Mouse (Mus musculus) kidney, postnatal 10 days (tissue): ENCODE measurements around the gene Lpp.
"Not testable (repeated sequence)": the region's sequence is repeated elsewhere in the genome, so short reads cannot be mapped to it uniquely, and the experiment has no call there.

Experiments used
- DNase-seq: peaks from one replicate; pipeline ENCODE4 v3.0.0; 2021; ENCODE audit warnings: mixed read lengths

Gene Lpp

DNA sequence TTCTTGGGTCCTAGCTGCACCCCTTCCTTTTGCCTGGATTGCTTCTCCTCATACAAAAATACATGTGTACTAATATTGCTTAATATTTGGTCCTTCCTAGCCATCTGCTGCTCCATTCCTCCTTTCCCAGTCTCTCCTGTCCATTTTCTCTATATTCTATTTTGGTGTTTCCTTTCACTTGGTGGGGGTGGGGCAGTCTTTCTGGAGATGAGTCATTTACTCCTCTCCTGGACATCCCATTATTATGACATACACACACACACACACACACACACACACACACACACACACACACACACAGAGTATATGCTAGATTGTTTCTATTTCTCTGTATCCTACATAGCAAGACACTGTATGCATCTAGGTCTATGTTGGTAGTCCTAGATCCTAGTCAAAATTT lies 623.7 kb downstream of the Lpp start:
- no peak for DNase-seq

DNA sequence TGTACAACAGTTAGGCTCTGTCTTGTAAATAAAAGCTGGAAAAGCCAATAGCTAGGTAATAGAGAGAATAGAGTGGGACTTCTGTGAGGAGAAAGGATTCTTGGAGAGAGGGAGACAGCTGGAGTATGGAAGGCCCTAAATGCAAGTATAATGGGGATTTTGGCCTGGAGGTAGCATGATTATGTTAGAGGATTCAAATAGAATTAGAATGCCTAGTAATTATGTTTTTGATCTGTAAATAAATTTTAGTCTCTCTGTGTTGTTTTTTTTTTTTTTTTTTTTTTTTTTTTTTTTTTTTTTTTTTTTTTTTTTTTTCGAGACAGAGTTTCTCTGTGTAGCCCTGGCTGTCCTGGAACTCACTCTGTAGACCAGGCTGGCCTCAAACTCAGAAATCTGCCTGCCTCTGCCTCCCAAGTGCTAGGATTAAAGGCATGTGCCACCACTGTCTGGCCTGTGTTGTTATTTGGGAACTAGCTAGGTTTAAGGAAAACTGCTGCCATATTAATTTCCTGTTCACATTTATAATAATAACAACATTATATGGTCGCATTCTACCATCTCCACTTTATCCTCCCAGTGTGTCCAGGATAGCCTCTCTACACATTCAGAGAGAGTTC lies 628.5 kb downstream of the Lpp start:
- DNase-seq: not testable (repeated sequence)

DNA sequence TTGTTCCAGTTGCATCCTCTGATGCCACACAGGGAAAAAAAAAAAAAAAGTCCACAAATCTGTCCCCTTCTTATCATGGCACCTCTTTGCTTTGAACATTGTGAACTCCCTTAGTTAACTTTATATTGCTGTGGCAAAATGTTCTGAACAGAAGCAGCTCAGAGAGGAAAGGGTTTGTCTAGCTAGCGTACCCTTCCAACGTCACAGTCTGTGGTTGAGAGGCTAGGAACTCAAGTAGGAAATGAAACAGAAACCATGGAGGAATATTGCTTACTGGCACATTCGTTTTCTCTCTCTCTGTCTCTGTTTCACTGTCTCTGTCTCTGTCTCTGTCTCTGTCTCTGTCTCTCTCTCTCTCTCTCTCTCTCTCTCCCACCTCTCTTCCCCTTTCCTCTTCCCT lies 631.3 kb downstream of the Lpp start:
- no peak for DNase-seq

- peak; percentile 70 for DNase-seq
These were observed 632.9 kb downstream of the Lpp start for GRCm38 (mm10) chr16:25026191-25026590.

GRCm38 (mm10) chr16:25029548-25029947 lies 636.2 kb downstream of the Lpp start:
- no peak for DNase-seq

- no peak for DNase-seq
These were observed 644.1 kb downstream of the Lpp start for GRCm38 (mm10) chr16:25037361-25037760.

DNA sequence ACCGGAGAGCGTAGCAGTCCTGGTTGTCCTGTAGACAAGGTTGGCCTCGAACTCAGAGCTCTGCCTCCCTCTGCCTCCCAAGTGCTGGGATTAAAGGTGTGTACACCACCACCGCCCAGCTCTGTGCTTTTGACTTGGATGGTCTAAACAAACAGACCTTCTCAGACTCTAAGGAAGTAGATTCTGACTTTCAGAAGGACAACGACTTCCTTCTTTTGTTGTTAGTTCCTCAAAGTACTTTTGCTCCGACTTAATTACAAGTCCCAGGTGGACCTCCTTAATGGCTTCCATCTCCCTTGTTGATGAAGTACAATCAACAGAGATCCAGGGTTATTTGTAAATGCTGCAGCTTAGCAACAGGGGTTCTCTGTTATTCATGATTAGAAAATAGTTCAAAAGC lies 645.2 kb downstream of the Lpp start:
- no peak for DNase-seq

GRCm38 (mm10) chr16:25039904-25040303 lies 646.6 kb downstream of the Lpp start:
- DNase-seq: peak; percentile 33

DNA sequence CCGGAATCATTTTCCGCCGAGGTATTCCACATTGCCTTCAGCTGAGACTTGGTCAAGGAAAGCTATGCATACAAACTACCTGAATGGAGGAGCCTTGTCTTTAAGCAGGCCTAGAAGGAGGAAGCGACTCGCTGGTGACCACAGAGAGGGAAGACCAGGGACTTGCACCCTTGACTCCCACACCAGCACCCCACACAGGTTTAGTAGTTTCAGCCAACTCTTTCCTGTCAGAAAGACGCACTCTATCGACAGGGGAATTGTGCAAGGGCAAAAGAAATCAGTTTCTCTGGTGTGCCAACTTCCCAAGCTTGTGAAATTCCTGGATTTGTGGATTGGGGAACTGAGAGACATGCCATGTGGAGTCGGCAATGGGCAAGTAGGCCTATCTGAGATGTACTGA lies 647.9 kb downstream of the Lpp start:
- DNase-seq: no peak

DNA sequence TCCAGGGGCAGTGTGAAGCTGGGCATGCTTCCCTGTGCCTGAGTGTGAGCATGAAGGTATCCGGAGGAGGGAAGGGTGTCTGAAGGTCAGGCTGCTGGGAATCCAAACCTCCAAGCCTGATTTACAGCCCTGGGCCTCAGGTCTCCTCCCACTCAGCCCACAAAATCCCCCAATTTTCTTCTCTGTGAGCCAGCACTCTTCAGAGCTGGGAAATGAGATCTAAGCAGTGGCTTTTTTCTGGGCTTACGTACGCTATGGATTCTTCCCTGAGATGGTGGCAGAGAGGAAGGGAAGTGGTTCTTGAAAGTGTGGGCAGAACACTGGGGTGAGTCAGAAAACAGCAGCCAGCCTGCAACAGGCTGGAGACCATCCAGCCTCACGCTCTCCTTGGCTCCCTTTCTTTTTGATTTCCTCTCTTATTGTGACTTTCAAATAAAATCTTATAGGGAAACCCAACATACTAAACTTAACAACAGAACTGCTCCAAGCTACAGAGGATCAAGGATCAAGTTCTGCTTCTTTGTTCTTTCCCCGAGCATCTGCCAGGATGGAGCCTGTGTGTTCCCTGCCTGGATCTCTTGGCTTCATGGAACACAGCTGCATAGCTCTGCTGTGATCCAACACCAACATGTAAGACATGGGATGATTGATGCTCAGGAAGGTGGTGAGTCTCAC lies 648.7 kb downstream of the Lpp start:
- peak; percentile 24 for DNase-seq
